Mouse (Mus musculus): ENCODE data around the gene Acss2. TPM values are rescaled to one million over a fixed set of nuclear protein-coding genes. Genes with fewer than 3 reads are reported as not detected.
A peak's percentile ranks its signal among the peaks of the same experiment; 100 is the strongest.

Acss2 gene
- total RNA-seq, 2 experiments from 2014 or later, result 29.2 to 33.5 TPM

GRCm38 (mm10) chr2:155623996-155624395 lies 106.2 kb downstream of the Acss2 start:
- intact Hi-C loops (cut with DNase I), result no loop called here

DNA sequence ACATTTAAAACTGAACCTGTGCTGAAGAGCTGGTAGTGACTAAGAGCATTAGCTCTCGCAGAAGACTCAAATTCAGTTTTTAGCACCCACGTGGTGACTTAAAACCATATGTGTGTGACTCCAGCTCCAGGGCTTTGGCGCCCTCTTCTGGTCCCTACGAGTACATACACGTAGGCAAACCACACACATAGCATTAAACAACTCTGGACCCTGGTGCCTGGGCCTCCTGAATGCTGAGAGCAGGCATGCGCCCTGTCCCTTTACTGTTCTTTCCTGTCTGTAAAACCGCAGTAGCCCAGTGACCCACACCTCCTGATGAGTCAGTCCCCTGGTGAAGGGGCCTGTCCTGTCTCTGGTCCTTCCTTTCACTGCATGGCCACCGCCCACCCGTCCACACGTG lies 107.0 kb downstream of the Acss2 start:
- intact Hi-C loops (cut with DNase I), result no loop called here
- DNase-seq, result no peak

More at GRCm38 (mm10) chr2:155623996-155624395, 106.2 kb downstream of the Acss2 start:
- no peak for DNase-seq

- intact Hi-C loops (cut with DNase I), result no loop called here
- no peak for DNase-seq
Measured at GRCm38 (mm10) chr2:155626277-155626676, 108.5 kb downstream of the Acss2 start.

- DNase-seq, result peak; percentile 57 to 71
- intact Hi-C loops (cut with DNase I), result no loop called here
Measured at GRCm38 (mm10) chr2:155627030-155627738, 109.4 kb downstream of the Acss2 start.

- intact Hi-C loops (cut with DNase I), result no loop called here
- DNase-seq, result no peak
Measured at GRCm38 (mm10) chr2:155628112-155628511, 110.4 kb downstream of the Acss2 start.

DNA sequence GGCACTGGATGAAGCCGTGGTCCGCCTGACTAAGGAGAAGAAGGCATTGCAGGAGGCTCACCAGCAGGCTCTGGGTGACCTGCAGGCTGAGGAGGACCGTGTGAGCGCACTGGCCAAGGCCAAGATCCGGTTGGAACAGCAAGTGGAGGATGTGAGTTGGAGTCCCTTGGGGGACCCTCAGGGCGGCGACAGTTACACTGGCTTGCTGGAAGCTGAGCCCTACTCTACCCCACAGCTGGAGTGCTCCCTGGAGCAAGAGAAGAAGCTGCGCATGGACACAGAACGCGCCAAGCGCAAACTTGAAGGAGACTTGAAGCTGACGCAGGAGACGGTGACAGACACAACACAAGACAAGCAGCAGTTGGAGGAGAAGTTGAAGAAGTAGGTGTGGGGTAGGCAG lies 110.8 kb downstream of the Acss2 start:
- intact Hi-C loops (cut with DNase I), result no loop called here
- no peak for DNase-seq

DNA sequence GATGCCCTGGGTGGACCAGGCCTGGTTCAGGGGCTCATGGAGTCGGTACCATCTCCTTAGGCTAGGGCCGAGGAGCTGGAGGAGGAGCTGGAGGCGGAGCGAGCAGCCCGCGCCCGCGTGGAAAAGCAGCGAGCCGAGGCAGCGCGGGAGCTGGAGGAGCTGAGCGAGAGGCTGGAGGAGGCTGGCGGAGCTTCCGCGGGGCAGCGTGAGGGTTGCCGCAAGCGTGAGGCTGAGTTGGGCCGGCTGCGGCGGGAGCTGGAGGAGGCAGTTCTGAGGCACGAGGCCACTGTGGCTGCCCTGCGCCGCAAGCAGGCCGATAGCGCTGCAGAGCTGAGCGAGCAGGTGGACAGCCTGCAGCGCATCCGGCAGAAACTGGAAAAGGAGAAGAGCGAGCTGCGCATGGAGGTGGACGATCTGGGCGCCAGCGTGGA lies 111.5 kb downstream of the Acss2 start:
- intact Hi-C loops (cut with DNase I), result no loop called here
- no peak for DNase-seq

DNA sequence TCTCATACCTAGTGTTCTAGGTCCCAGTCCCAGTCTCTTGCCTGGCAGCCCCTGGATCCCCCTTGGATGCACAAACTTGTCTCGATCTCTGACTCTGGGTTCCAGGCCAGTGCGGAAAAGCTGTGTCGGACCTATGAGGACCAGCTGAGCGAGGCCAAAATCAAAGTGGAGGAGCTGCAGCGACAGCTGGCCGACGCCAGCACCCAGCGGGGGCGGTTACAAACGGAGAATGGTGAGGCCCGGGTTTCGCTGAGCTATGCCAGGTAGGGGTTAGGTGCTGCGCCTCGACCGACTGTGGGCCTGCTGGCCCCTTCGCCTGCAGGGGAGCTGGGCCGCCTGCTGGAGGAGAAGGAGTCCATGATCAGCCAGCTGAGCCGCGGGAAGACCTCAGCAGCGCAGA lies 112.4 kb downstream of the Acss2 start:
- no peak for DNase-seq
- intact Hi-C loops (cut with DNase I), result no loop called here

DNA sequence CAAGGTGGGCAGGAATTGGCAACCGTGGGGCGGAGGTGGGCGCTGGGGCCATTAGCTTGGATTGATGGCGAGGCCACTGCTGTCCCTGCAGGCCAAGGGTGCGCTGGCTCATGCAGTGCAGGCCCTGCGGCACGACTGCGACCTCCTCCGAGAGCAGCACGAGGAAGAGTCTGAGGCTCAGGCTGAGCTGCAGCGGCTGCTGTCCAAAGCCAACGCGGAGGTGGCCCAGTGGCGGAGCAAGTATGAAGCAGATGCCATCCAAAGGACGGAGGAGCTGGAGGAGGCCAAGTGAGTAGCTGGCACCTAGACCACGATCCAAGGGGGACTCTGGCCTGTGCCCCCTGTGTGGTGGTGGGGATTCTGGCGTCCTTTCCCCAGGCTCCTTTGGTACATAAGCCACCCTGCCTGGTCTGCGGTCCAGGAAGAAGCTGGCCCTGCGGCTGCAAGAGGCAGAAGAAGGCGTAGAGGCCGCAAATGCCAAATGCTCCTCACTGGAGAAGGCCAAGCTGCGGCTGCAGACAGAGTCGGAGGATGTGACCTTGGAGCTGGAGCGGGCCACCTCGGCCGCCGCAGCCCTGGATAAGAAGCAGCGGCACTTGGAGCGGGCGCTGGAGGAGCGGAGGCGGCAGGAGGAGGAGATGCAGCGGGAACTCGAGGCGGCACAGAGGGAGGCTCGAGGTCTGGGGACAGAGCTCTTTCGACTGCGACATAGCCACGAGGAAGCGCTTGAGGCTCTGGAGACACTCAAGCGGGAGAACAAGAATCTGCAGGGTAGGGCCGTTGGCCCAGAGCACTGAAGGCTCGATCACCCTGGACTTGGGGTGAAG lies 113.1 kb downstream of the Acss2 start:
- no peak for DNase-seq

GRCm38 (mm10) chr2:155632138-155632936 lies 114.6 kb downstream of the Acss2 start:
- intact Hi-C loops (cut with DNase I), result no loop called here

More for the DNA sequence above, 113.1 kb downstream of the Acss2 start:
- intact Hi-C loops (cut with DNase I), result no loop called here

GRCm38 (mm10) chr2:155633121-155633520 lies 115.4 kb downstream of the Acss2 start:
- DNase-seq, result no peak
- intact Hi-C loops (cut with DNase I), result no loop called here

More at GRCm38 (mm10) chr2:155632138-155632936, 114.6 kb downstream of the Acss2 start:
- DNase-seq, result no peak

GRCm38 (mm10) chr2:155633731-155634130 lies 116.0 kb downstream of the Acss2 start:
- no peak for DNase-seq
- intact Hi-C loops (cut with DNase I), result no loop called here

DNA sequence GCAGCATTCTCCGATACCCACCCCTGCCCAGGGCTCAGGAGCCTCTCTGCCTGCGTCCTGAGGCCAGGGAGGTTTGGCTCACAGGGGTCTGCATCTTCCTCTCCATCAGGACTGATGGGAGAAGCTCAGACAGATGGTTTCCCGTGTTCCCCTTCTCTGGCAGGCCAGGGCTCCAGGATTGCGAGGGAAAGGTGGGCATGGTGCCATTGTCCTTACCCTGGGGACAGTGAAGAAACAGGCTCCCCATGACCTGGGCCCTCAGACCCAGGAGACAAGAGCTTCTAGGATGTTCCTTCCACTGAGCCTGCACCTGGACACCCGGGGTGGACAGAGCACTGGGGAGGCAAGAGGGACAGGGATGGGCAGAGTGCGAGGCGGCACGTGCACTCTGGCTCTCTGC lies 116.8 kb downstream of the Acss2 start:
- intact Hi-C loops (cut with DNase I), result no loop called here
- DNase-seq, result no peak

Small RNA genes lying within 50 kb of the gene (microRNA-seq; reads per million reads assigned to microRNA genes)
- 365 to 1,134 reads per million in 2 experiments for gene Mir499

Other genes starting within 250 kb of the Acss2 start
- 100 to 1,000 TPM; 259 to 263 TPM for gene Map1lc3a, start 241.7 kb upstream of the Acss2 start, total RNA-seq (2021)
- 10 to 100 TPM; 23.4 to 25.4 TPM for gene Pigu, start 160.5 kb upstream of the Acss2 start, total RNA-seq (2021)
- gene Trp53inp2, start 136.9 kb upstream of the Acss2 start, total RNA-seq (2021), result 100 to 1,000 TPM; 355 to 400 TPM
- gene Ncoa6, start 44.1 kb upstream of the Acss2 start, total RNA-seq (2021), result 10 to 100 TPM; 14.0 to 17.0 TPM
- gene Ggt7, start 289 bp downstream of the Acss2 start, total RNA-seq (2021), result under 1 TPM; 0.82 to 0.86 TPM
- gene Gss, start 74.9 kb downstream of the Acss2 start, total RNA-seq (2021), result 1 to 10 TPM; 3.7 to 6.0 TPM
- 1 to 10 TPM; 1.9 to 6.8 TPM for gene Myh7b, start 93.3 kb downstream of the Acss2 start, total RNA-seq (2021)
- 10 to 100 TPM; 85.8 to 90.9 TPM for gene Trpc4ap, start 174.4 kb downstream of the Acss2 start, total RNA-seq (2021)
- 1 to 10 TPM; 3.7 to 4.2 TPM for gene Edem2, start 211.5 kb downstream of the Acss2 start, total RNA-seq (2021)
- not detected for gene Gm17581, start 217.9 kb downstream of the Acss2 start, total RNA-seq (2021)
- gene Procr, start 233.2 kb downstream of the Acss2 start, total RNA-seq (2021), result 10 to 100 TPM; 10.6 to 10.9 TPM